9 mouse cellular contexts compared by ENCODE assay signal in genomic region chr12:29937308-29937707, GRCm38 (mm10). TPM values are rescaled to one million over a fixed set of nuclear protein-coding genes. Genes with fewer than 3 reads are reported as not detected.
A peak's percentile ranks its signal among the peaks of the same experiment; 100 is the strongest.
DNase-seq lines count a peak whose midpoint lies in the region; ATAC-seq lines count a peak whose summit lies in the region.
"Had no signal": no experiment of that assay in that cellular context is flagged by ENCODE, and none has a peak within 500 bp of the region (broad histone marks: within the 10 kb centered on the region; RNA-seq: fewer than 3 reads in every experiment).

TSS of gene Pxdn (plus strand) at chr12:29937608.

- no peak for ATAC-seq in kidney, embryonic 15.5 days (replicated peaks; ENCODE audit: low FRiP score)
- ATAC-seq in heart, embryonic 13.5 days (ENCODE audit: extremely low read depth, insufficient number of reproducible peaks, low FRiP score, low TSS enrichment) = no peak
- no peak for ATAC-seq in stomach, embryonic 14.5 days (ENCODE audit: insufficient number of reproducible peaks, insufficient read depth, low FRiP score, low read depth)
- ATAC-seq in monocyte, adult 5-6 weeks (replicated peaks; ENCODE audit: insufficient number of reproducible peaks, low FRiP score, low TSS enrichment, poor library complexity, severe bottlenecking) = no peak

- intact Hi-C loops in left cerebral cortex, postnatal 36 days (cut with DNase I) = no loop called here

- H3K4me1 ChIP-seq in kidney, embryonic 15.5 days = peaks cover 39% of the 10 kb centered on the region
- peaks cover 54% of the 10 kb centered on the region for H3K4me1 ChIP-seq in heart, embryonic 13.5 days
- H3K4me1 ChIP-seq in stomach, embryonic 14.5 days (ENCODE audit: control insufficient read depth, insufficient read depth, low read length) = peaks cover 23% of the 10 kb centered on the region; the same call in 1 of the 2 replicates

- no peaks in the 10 kb centered on the region for H3K27me3 ChIP-seq in kidney, embryonic 15.5 days
- H3K27me3 ChIP-seq in heart, embryonic 13.5 days (replicated peaks) = no peaks in the 10 kb centered on the region
- no peaks in the 10 kb centered on the region for H3K27me3 ChIP-seq in stomach, embryonic 14.5 days (ENCODE audit: control insufficient read depth, insufficient read depth, low read length)

- H3K36me3 ChIP-seq in kidney, embryonic 15.5 days = peaks cover 2% of the 10 kb centered on the region; the same call in 1 of the 2 replicates
- H3K36me3 ChIP-seq in heart, embryonic 13.5 days = no peaks in the 10 kb centered on the region
- H3K36me3 ChIP-seq in stomach, embryonic 14.5 days (ENCODE audit: control insufficient read depth, insufficient read depth, low read length) = no peaks in the 10 kb centered on the region; the same call in 1 of the 2 replicates

- peak within 1 kb of the TSS; percentile 87 for H3K4me3 ChIP-seq in kidney, embryonic 15.5 days (replicated peaks)
- peak within 1 kb of the TSS; percentile 88 for H3K4me3 ChIP-seq in heart, embryonic 13.5 days
- H3K4me3 ChIP-seq in stomach, embryonic 14.5 days (ENCODE audit: low read depth, low read length) = peak within 1 kb of the TSS; percentile 88

- H3K9ac ChIP-seq in kidney, embryonic 15.5 days = peak within 1 kb of the TSS; percentile 89
- peak within 1 kb of the TSS; percentile 96 for H3K9ac ChIP-seq in heart, embryonic 13.5 days
- peak within 1 kb of the TSS; percentile 89 for H3K9ac ChIP-seq in stomach, embryonic 14.5 days (replicated peaks; ENCODE audit: low read depth, low read length)

- WGBS in kidney, embryonic 15.5 days = 40% methylated on average over 8 of the region's 8 CpGs
- WGBS in heart, embryonic 13.5 days = 39% methylated on average over 8 of the region's 8 CpGs
- 35% methylated on average over 8 of the region's 8 CpGs for WGBS in stomach, embryonic 14.5 days

- H3K27ac ChIP-seq in kidney, embryonic 15.5 days = peak within 1 kb of the TSS; percentile 92
- H3K27ac ChIP-seq in heart, embryonic 13.5 days (replicated peaks) = peak within 1 kb of the TSS; percentile 93
- peak within 1 kb of the TSS; percentile 93 for H3K27ac ChIP-seq in stomach, embryonic 14.5 days (ENCODE audit: low read length)

- DNase-seq in kidney, adult 11 months = no peak
- DNase-seq in adrenal gland, postnatal 25 days = no peak
- no peak for DNase-seq in left cerebral cortex, postnatal 36 days (ENCODE audit: low spot score in 2 of 2)
- DNase-seq in frontal cortex, postnatal 36 days (ENCODE audit: low spot score in 2 of 2) = no peak

- H3K4me2 ChIP-seq in kidney, embryonic 15.5 days = peak within 1 kb of the TSS; percentile 69
- H3K4me2 ChIP-seq in heart, embryonic 13.5 days = peak within 1 kb of the TSS; percentile 85
- peak within 1 kb of the TSS; percentile 80 for H3K4me2 ChIP-seq in stomach, embryonic 14.5 days (replicated peaks; ENCODE audit: low read depth, low read length)

- H3K9me3 ChIP-seq in kidney, embryonic 15.5 days (replicated peaks) = no peaks in the 10 kb centered on the region
- no peaks in the 10 kb centered on the region for H3K9me3 ChIP-seq in heart, embryonic 13.5 days
- no peaks in the 10 kb centered on the region for H3K9me3 ChIP-seq in stomach, embryonic 14.5 days (ENCODE audit: control insufficient read depth, low read depth, low read length)

RNA-seq across cellular contexts. Expression of gene Pxdn, which starts in this region (rescaled TPM):
- 87.6 and 100.0 TPM in 2 replicates for polyA plus RNA-seq in kidney, embryonic 15.5 days (2015; fragmentation: Nextera tagmentation; extraction: Ambion mirVana)
- 91.9 and 104 TPM in 2 replicates for total RNA-seq in adrenal gland, postnatal 25 days (2021)
- polyA plus RNA-seq in heart, embryonic 13.5 days (2015; fragmentation: Nextera tagmentation; extraction: Ambion mirVana) = 72.3 and 77.0 TPM in 2 replicates
- 10 to 100 TPM; 34.4 to 53.6 TPM for total RNA-seq in left cerebral cortex, postnatal 36 days (2021)
- 117 and 120 TPM in 2 replicates for polyA plus RNA-seq in stomach, embryonic 14.5 days (2014; fragmentation: Nextera tagmentation; extraction: Ambion mirVana)
- total RNA-seq in monocyte, adult 5-6 weeks (2017) = not detected in 3 replicates
- total RNA-seq: MEL had no signal

Comparison
In these comparisons a context has a peak if more than half of its experiments do, and no peak if none do; other contexts are left out.
1. RNA of gene Pxdn (total RNA-seq): 91.9 to 104 TPM in adrenal gland, postnatal 25 days and 34.4 to 53.6 TPM in left cerebral cortex, postnatal 36 days; not detected in monocyte, adult 5-6 weeks; every median in the first group is over 10 times any median in the second.
2. Peak in every context shown above with its lines, with median percentiles within 50 percentile points of each other: H3K27ac ChIP-seq, H3K4me2 ChIP-seq, H3K4me3 ChIP-seq and H3K9ac ChIP-seq.